Mouse (Mus musculus): ENCODE data around the gene Cachd1. TPM values are rescaled to one million over a fixed set of nuclear protein-coding genes. Genes with fewer than 3 reads are reported as not detected.

Cachd1 gene
- polyA plus RNA-seq, 1 experiment: 3.9 TPM

GRCm38 (mm10) chr4:100790176-100790575 is 13.7 kb downstream of the Cachd1 start:
- no peaks in the 10 kb centered on the region for H3K79me2 ChIP-seq (ENCODE audit: control insufficient read depth, insufficient read depth)
- no peak overlapping the region for H3ac ChIP-seq (ENCODE audit: control insufficient read depth, insufficient read length)
- no peaks in the 10 kb centered on the region for H3K27me3 ChIP-seq (ENCODE audit: control insufficient read depth, insufficient read depth, insufficient read length)
- no peak overlapping the region for H3K4me2 ChIP-seq (ENCODE audit: low read depth)
- H3K4me3 ChIP-seq: no peak overlapping the region
- H3K36me3 ChIP-seq (ENCODE audit: control insufficient read depth, insufficient read depth): no peaks in the 10 kb centered on the region
- TF ChIP-seq SRF (IDR thresholded peaks at IDR 0.05; ENCODE audit: control insufficient read depth, insufficient read length, low read depth) (no peak), POLR2AphosphoS2 (IDR thresholded peaks at IDR 0.05; ENCODE audit: insufficient read length, low read depth) (no peak), MAX (IDR thresholded peaks at IDR 0.05; ENCODE audit: low read depth) (no peak), USF1 (IDR thresholded peaks at IDR 0.05; ENCODE audit: low read depth) (no peak), TCF3 (IDR thresholded peaks at IDR 0.05; ENCODE audit: insufficient read length, low read depth) (no peak), CEBPB (IDR thresholded peaks at IDR 0.05; ENCODE audit: insufficient read depth, poor library complexity, severe bottlenecking) (no peak), E2F4 (IDR thresholded peaks at IDR 0.05; ENCODE audit: insufficient read depth) (no peak), MYOG (IDR thresholded peaks at IDR 0.05; ENCODE audit: control insufficient read depth in 1 of 3, insufficient read depth in 1 of 3, insufficient read length in 2 of 3, low read depth in 2 of 3) (no peak), TCF12 (IDR thresholded peaks at IDR 0.05; ENCODE audit: insufficient read depth, poor library complexity, severe bottlenecking) (no peak), POLR2A (IDR thresholded peaks at IDR 0.05; ENCODE audit: insufficient read length, low read depth) (no peak), REST (IDR thresholded peaks at IDR 0.05; ENCODE audit: insufficient read depth, insufficient read length) (no peak), MYOD1 (IDR thresholded peaks at IDR 0.05; ENCODE audit: control insufficient read depth in 1 of 3, insufficient read length in 2 of 3, low read depth in 2 of 3) (no peak)

- no peak overlapping the region for H3K4me2 ChIP-seq (ENCODE audit: low read depth)
- H3K4me3 ChIP-seq: no peak overlapping the region
- no peaks in the 10 kb centered on the region for H3K27me3 ChIP-seq (ENCODE audit: control insufficient read depth, insufficient read depth, insufficient read length)
- no peaks in the 10 kb centered on the region for H3K79me2 ChIP-seq (ENCODE audit: control insufficient read depth, insufficient read depth)
- no peak overlapping the region for H3ac ChIP-seq (ENCODE audit: control insufficient read depth, insufficient read length)
- H3K36me3 ChIP-seq (ENCODE audit: control insufficient read depth, insufficient read depth): no peaks in the 10 kb centered on the region
- TF ChIP-seq MYOG (IDR thresholded peaks at IDR 0.05; ENCODE audit: control insufficient read depth in 1 of 3, insufficient read depth in 1 of 3, insufficient read length in 2 of 3, low read depth in 2 of 3): no peak
- TF ChIP-seq MYOD1 (IDR thresholded peaks at IDR 0.05; ENCODE audit: control insufficient read depth in 1 of 3, insufficient read length in 2 of 3, low read depth in 2 of 3): no peak
- no peak for TF ChIP-seq CEBPB (IDR thresholded peaks at IDR 0.05; ENCODE audit: insufficient read depth, poor library complexity, severe bottlenecking)
- TF ChIP-seq TCF3 (IDR thresholded peaks at IDR 0.05; ENCODE audit: insufficient read length, low read depth): no peak
- TF ChIP-seq POLR2A (IDR thresholded peaks at IDR 0.05; ENCODE audit: insufficient read length, low read depth): no peak
- TF ChIP-seq REST (IDR thresholded peaks at IDR 0.05; ENCODE audit: insufficient read depth, insufficient read length): no peak
- TF ChIP-seq POLR2AphosphoS2 (IDR thresholded peaks at IDR 0.05; ENCODE audit: insufficient read length, low read depth): no peak
- TF ChIP-seq USF1 (IDR thresholded peaks at IDR 0.05; ENCODE audit: low read depth): no peak
- TF ChIP-seq SRF (IDR thresholded peaks at IDR 0.05; ENCODE audit: control insufficient read depth, insufficient read length, low read depth): no peak
- TF ChIP-seq TCF12 (IDR thresholded peaks at IDR 0.05; ENCODE audit: insufficient read depth, poor library complexity, severe bottlenecking): no peak
- TF ChIP-seq MAX (IDR thresholded peaks at IDR 0.05; ENCODE audit: low read depth): no peak
- TF ChIP-seq E2F4 (IDR thresholded peaks at IDR 0.05; ENCODE audit: insufficient read depth): no peak
Observed at GRCm38 (mm10) chr4:100793147-100793546, 16.7 kb downstream of the Cachd1 start.

GRCm38 (mm10) chr4:100795523-100795922 is 19.0 kb downstream of the Cachd1 start:
- Histone ChIP-seq H3K4me2 (ENCODE audit: low read depth) (no peak overlapping the region), H3K4me3 (no peak overlapping the region), H3K36me3 (ENCODE audit: control insufficient read depth, insufficient read depth) (no peaks in the 10 kb centered on the region), H3K79me2 (ENCODE audit: control insufficient read depth, insufficient read depth) (no peaks in the 10 kb centered on the region), H3ac (ENCODE audit: control insufficient read depth, insufficient read length) (no peak overlapping the region), H3K27me3 (ENCODE audit: control insufficient read depth, insufficient read depth, insufficient read length) (no peaks in the 10 kb centered on the region)
- TF ChIP-seq E2F4 (IDR thresholded peaks at IDR 0.05; ENCODE audit: insufficient read depth) (no peak), SRF (IDR thresholded peaks at IDR 0.05; ENCODE audit: control insufficient read depth, insufficient read length, low read depth) (no peak), POLR2A (IDR thresholded peaks at IDR 0.05; ENCODE audit: insufficient read length, low read depth) (no peak), USF1 (IDR thresholded peaks at IDR 0.05; ENCODE audit: low read depth) (no peak), POLR2AphosphoS2 (IDR thresholded peaks at IDR 0.05; ENCODE audit: insufficient read length, low read depth) (no peak), MAX (IDR thresholded peaks at IDR 0.05; ENCODE audit: low read depth) (no peak), REST (IDR thresholded peaks at IDR 0.05; ENCODE audit: insufficient read depth, insufficient read length) (no peak), TCF12 (IDR thresholded peaks at IDR 0.05; ENCODE audit: insufficient read depth, poor library complexity, severe bottlenecking) (no peak), CEBPB (IDR thresholded peaks at IDR 0.05; ENCODE audit: insufficient read depth, poor library complexity, severe bottlenecking) (no peak), TCF3 (IDR thresholded peaks at IDR 0.05; ENCODE audit: insufficient read length, low read depth) (no peak), MYOD1 (IDR thresholded peaks at IDR 0.05; ENCODE audit: control insufficient read depth in 1 of 3, insufficient read length in 2 of 3, low read depth in 2 of 3) (no peak), MYOG (IDR thresholded peaks at IDR 0.05; ENCODE audit: control insufficient read depth in 1 of 3, insufficient read depth in 1 of 3, insufficient read length in 2 of 3, low read depth in 2 of 3) (no peak)

GRCm38 (mm10) chr4:100800730-100801442 is 24.4 kb downstream of the Cachd1 start:
- Histone ChIP-seq H3ac (ENCODE audit: control insufficient read depth, insufficient read length) (no peak overlapping the region), H3K4me2 (ENCODE audit: low read depth) (no peak overlapping the region), H3K79me2 (ENCODE audit: control insufficient read depth, insufficient read depth) (no peaks in the 10 kb centered on the region), H3K36me3 (ENCODE audit: control insufficient read depth, insufficient read depth) (no peaks in the 10 kb centered on the region), H3K4me3 (no peak overlapping the region), H3K27me3 (ENCODE audit: control insufficient read depth, insufficient read depth, insufficient read length) (no peaks in the 10 kb centered on the region)
- TF ChIP-seq REST (IDR thresholded peaks at IDR 0.05; ENCODE audit: insufficient read depth, insufficient read length): no peak
- TF ChIP-seq USF1 (IDR thresholded peaks at IDR 0.05; ENCODE audit: low read depth): no peak
- no peak for TF ChIP-seq CEBPB (IDR thresholded peaks at IDR 0.05; ENCODE audit: insufficient read depth, poor library complexity, severe bottlenecking)
- TF ChIP-seq MAX (IDR thresholded peaks at IDR 0.05; ENCODE audit: low read depth): no peak
- TF ChIP-seq TCF3 (IDR thresholded peaks at IDR 0.05; ENCODE audit: insufficient read length, low read depth): no peak
- no peak for TF ChIP-seq E2F4 (IDR thresholded peaks at IDR 0.05; ENCODE audit: insufficient read depth)
- TF ChIP-seq SRF (IDR thresholded peaks at IDR 0.05; ENCODE audit: control insufficient read depth, insufficient read length, low read depth): no peak
- no peak for TF ChIP-seq POLR2A (IDR thresholded peaks at IDR 0.05; ENCODE audit: insufficient read length, low read depth)
- no peak for TF ChIP-seq TCF12 (IDR thresholded peaks at IDR 0.05; ENCODE audit: insufficient read depth, poor library complexity, severe bottlenecking)
- no peak for TF ChIP-seq MYOD1 (IDR thresholded peaks at IDR 0.05; ENCODE audit: control insufficient read depth in 1 of 3, insufficient read length in 2 of 3, low read depth in 2 of 3)
- no peak for TF ChIP-seq POLR2AphosphoS2 (IDR thresholded peaks at IDR 0.05; ENCODE audit: insufficient read length, low read depth)
- no peak for TF ChIP-seq MYOG (IDR thresholded peaks at IDR 0.05; ENCODE audit: control insufficient read depth in 1 of 3, insufficient read depth in 1 of 3, insufficient read length in 2 of 3, low read depth in 2 of 3)
